Mouse (Mus musculus) bone marrow macrophage, adult 2 months (primary cell): ENCODE measurements around the gene Gm40193. TPM values are rescaled to one million over a fixed set of nuclear protein-coding genes. Genes with fewer than 3 reads are reported as not detected.
A peak's percentile ranks its signal among the peaks of the same experiment; 100 is the strongest.
"Not testable (repeated sequence)": the region's sequence is repeated elsewhere in the genome, so short reads cannot be mapped to it uniquely, and the experiment has no call there.

Source experiments
- H3K27ac ChIP-seq: 2 replicates; pipeline ENCODE4 v1.5.1; 2012; ENCODE audit warnings: low read depth, low read length; ENCODE audit not compliant: insufficient read depth
- H3K4me1 ChIP-seq: 2 replicates; pipeline ENCODE4 v1.6.1; 2012; ENCODE audit warnings: low read length; ENCODE audit not compliant: control insufficient read depth, insufficient read depth
- H3K4me3 ChIP-seq: 2 replicates; pipeline ENCODE4 v1.5.1; 2012; ENCODE audit warnings: mild to moderate bottlenecking, low read length, moderate library complexity; ENCODE audit not compliant: insufficient read depth
- CTCF ChIP-seq: IDR thresholded peaks from 2 replicates; pipeline ENCODE4 v1.5.1; 2012; ENCODE audit warnings: low read depth, mild to moderate bottlenecking, low read length, moderate library complexity
- POLR2A ChIP-seq: IDR thresholded peaks from 2 replicates; pipeline ENCODE4 v1.6.1; 2012; ENCODE audit warnings: mild to moderate bottlenecking, low read depth, low read length, borderline replicate concordance
- polyA plus RNA-seq: library from polyadenylated mRNA; stranded (reverse); fragments of >200 nt; gene quantifications from 2 replicates; pipeline ENCODE4 v1.2.4, GENCODE M21; 2012; ENCODE audit not compliant: missing spikeins, insufficient read depth, insufficient read length

The Gm40193 gene
- polyA plus RNA-seq, 1 experiment = not detected

- H3K4me3 ChIP-seq = no peak overlapping the region
- peaks cover 9% of the 10 kb centered on the region for H3K4me1 ChIP-seq
- no peak for TF ChIP-seq CTCF
- TF ChIP-seq POLR2A = no peak
- H3K27ac ChIP-seq = no peak overlapping the region
These were observed 8.7 kb upstream of the Gm40193 start for GRCm38 (mm10) chr11:70541415-70541814.

DNA sequence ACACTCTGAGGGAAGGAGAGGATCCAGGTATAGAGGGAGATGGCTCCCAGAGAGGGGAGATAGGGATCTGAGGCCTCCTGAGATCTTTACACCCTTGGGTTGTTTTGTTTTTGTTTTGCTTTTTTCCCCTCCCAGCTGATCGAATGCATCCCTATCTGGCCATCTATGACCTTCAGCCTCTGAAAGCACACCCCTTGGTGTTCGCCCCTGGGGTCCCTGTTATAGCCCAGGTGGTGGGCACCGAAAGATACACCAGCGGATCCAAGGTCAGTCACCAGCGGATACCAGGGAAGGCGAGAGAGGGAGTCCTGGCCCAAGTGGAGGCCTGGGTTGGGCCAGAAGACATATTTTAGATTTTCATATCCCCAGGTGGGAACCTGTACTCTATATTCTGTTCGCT is 8.2 kb upstream of the Gm40193 start:
- TF ChIP-seq POLR2A = no peak
- TF ChIP-seq CTCF = no peak
- no peak overlapping the region for H3K27ac ChIP-seq
- H3K4me3 ChIP-seq = peak overlapping the region; percentile 78
- H3K4me1 ChIP-seq = peaks cover 9% of the 10 kb centered on the region

DNA sequence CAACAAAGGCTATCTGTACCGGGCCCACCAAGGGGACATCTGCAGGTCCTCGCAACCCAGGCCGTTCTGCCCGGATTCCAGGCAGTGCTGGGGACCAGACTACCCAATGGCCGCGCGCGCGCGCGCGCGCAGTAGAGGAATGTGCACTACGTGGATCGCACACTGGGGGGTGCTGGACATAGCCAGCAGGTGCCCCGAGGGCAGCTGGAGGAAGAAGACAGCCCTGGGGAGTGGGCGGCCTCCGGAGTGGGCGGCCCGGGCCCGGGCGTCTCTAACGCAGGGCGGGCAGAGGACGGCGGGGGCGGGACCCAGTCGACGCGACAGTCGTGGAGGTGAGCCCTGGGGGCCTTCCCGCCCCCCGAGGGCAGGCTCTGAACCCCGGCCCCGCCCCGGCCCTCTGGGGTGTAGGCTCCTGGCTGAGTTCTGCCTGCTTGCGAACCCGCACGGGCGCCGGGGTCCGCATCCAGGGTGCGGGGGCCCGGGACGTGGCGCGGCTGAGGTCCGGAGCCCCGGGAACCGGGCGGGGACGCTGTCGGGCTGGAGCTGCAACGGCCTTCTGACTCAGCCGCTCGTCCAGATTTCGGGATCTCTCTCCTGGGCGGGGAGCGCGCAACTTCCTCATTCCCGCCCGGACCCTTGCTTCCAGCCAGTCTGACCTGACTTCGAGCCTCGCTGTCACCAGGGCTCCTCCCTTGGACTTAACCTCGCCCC is 7.3 kb upstream of the Gm40193 start, which contains the start of gene Pld2:
Pld2 (plus strand) TSS at position 188 of the 711 bp plus-strand sequence.
- Histone ChIP-seq H3K4me3 (peak within 1 kb of the TSS; percentile 78), H3K27ac (peak within 1 kb of the TSS; percentile 74), H3K4me1 (peaks cover 9% of the 10 kb centered on the region)
- TF ChIP-seq POLR2A = no peak
- TF ChIP-seq CTCF = no peak

- peaks cover 9% of the 10 kb centered on the region for H3K4me1 ChIP-seq
- TF ChIP-seq POLR2A = no peak
- TF ChIP-seq CTCF = no peak
- H3K4me3 ChIP-seq = peak overlapping the region; percentile 78
- peak overlapping the region; percentile 74 for H3K27ac ChIP-seq
These were observed 6.7 kb upstream of the Gm40193 start for GRCm38 (mm10) chr11:70539423-70539822.

DNA sequence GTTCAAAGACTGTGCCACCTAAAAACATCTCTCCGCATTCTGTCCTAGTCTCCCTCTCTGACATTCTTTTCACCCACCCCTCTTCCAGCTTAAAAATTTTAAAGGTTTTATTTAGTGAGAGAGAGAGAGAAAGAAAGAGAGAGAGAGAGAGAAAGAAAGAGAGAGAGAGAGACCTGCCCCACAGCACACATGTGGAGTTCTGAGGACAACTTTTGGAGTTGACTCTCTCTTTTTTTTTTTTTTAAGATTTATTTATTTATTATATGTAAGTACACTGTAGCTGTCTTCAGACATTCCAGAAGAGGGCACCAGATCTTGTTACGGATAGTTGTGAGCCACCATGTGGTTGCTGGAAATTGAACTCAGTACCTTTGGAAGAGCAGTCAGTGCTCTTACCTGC is 1.7 kb downstream of the Gm40193 start:
- not testable (repeated sequence) for H3K27ac ChIP-seq, H3K4me3 ChIP-seq
- H3K4me1 ChIP-seq = peaks cover 35% of the 10 kb centered on the region

- TF ChIP-seq CTCF = no peak
- TF ChIP-seq POLR2A = no peak
- Histone ChIP-seq H3K4me1 (peaks cover 38% of the 10 kb centered on the region), H3K4me3 (no peak overlapping the region), H3K27ac (peak overlapping the region; percentile 97)
These were observed 4.1 kb downstream of the Gm40193 start for GRCm38 (mm10) chr11:70528610-70529009.

DNA sequence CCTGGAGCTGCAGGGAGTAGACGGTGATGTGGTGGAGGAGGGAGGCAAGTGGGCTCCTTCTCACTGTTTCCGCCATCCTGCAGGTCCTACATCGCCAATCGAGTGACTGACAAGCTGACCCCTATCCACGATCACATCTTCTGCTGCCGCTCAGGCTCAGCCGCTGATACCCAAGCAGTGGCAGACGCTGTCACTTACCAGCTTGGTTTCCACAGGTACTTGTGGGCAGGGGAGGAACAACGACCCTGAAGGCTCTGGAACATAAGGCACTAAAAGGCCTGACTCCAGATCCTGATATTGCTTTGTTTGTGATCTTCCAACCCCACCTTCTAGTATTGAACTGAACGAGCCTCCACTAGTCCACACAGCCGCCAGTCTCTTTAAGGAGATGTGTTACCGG is 6.5 kb downstream of the Gm40193 start:
- H3K27ac ChIP-seq = 0 out of 2 replicates have a peak overlapping the region, but pooled peaks have one; percentile 1
- peaks cover 38% of the 10 kb centered on the region for H3K4me1 ChIP-seq
- TF ChIP-seq CTCF (no peak), POLR2A (no peak)
- peak overlapping the region; percentile 80 for H3K4me3 ChIP-seq

GRCm38 (mm10) chr11:70525726-70526125 is 7.0 kb downstream of the Gm40193 start:
- Histone ChIP-seq H3K27ac (peak overlapping the region; percentile 67), H3K4me3 (peak overlapping the region; percentile 80), H3K4me1 (peaks cover 38% of the 10 kb centered on the region)
- no peak for TF ChIP-seq POLR2A
- no peak for TF ChIP-seq CTCF

GRCm38 (mm10) chr11:70525184-70525678 is 7.5 kb downstream of the Gm40193 start, which contains the start of gene Psmb6:
Psmb6 (plus strand) TSS chr11:70525367.
- H3K4me3 ChIP-seq = peak within 1 kb of the TSS; percentile 80
- TF ChIP-seq CTCF = no peak
- TF ChIP-seq POLR2A = peak; percentile 68; the same call in 1 of the 2 replicates
- peak within 1 kb of the TSS; percentile 67 for H3K27ac ChIP-seq
- peaks cover 38% of the 10 kb centered on the region for H3K4me1 ChIP-seq

DNA sequence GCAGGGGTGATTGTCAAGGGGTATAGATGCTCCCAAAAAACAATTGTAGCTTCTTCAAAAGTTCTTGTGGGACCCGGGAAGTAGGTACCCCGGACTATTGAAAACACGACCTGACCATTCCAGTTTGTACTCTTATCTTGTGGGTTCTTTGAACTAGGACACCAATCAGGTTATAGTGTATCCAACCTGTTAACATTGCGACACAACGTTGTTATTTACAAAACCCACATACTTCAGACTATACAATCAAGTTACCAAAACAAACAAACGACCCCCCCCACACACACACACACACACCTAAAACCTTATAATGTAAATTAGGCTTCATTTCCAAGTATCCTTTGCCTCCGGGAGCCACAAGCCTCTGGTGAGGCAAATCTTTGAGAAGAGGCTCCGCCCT is 8.0 kb downstream of the Gm40193 start:
- peaks cover 38% of the 10 kb centered on the region for H3K4me1 ChIP-seq
- H3K27ac ChIP-seq = no peak overlapping the region
- H3K4me3 ChIP-seq = peak overlapping the region; percentile 48
- TF ChIP-seq CTCF (no peak), POLR2A (no peak)

GRCm38 (mm10) chr11:70523306-70523989 is 9.3 kb downstream of the Gm40193 start:
- H3K4me1 ChIP-seq = peaks cover 27% of the 10 kb centered on the region
- not testable (repeated sequence) for H3K27ac ChIP-seq

More at GRCm38 (mm10) chr11:70523306-70523989, 9.3 kb downstream of the Gm40193 start:
- not testable (repeated sequence) for H3K4me3 ChIP-seq
